In genomic region chr17:13007730-13008425, GRCm38 (mm10) we compare ENCODE assay signal across 8 mouse cellular contexts. TPM values are rescaled to one million over a fixed set of nuclear protein-coding genes. Genes with fewer than 3 reads are reported as not detected.
DNase-seq lines count a peak whose midpoint lies in the region; ATAC-seq lines count a peak whose summit lies in the region.

No protein-coding gene starts in this region.

- ATAC-seq in inflammation-experienced regulatory T-cells, adult 6 months: peak; percentile 87
- ATAC-seq in megakaryocyte-erythroid progenitor cell, adult 5-6 weeks (replicated peaks; ENCODE audit: low FRiP score, low TSS enrichment, poor library complexity, severe bottlenecking): peak; percentile 96

- DNase-seq in adipocyte (ENCODE audit: low spot score): peak; percentile 98
- peak; percentile 99 for DNase-seq in embryo, embryonic 10 days (ENCODE audit: low spot score)
- peak; percentile 100 for DNase-seq in gastrocnemius, postnatal 10 days
- peak; percentile 95 to 99 for DNase-seq in left cerebral cortex, postnatal 10 days (ENCODE audit: extremely low spot score in 1 of 2, low spot score in 2 of 2)
- DNase-seq in right cerebral cortex, postnatal 25 days: peak; percentile 99
- DNase-seq in urinary bladder, postnatal 4 days (ENCODE audit: low spot score in 2 of 2): peak; percentile 99

- intact Hi-C loops in left cerebral cortex, postnatal 10 days (cut with DNase I): no loop called here

RNA-seq across cellular contexts. Expression of gene Sod2, which starts 1.2 kb away (rescaled TPM):
- total RNA-seq in gastrocnemius, postnatal 10 days (2021): 100 to 1,000 TPM; 245 to 294 TPM
- polyA plus RNA-seq in inflammation-experienced regulatory T-cells, adult 6 months (2017; shearing (Covaris generic)): 10 to 100 TPM; 58.1 to 60.8 (median 59.0) TPM
- 100 to 1,000 TPM; 227 to 240 TPM for total RNA-seq in left cerebral cortex, postnatal 10 days (2021)
- 86.0 and 94.0 TPM in 2 replicates for total RNA-seq in megakaryocyte-erythroid progenitor cell, adult 5-6 weeks (2014; fragmentation: Nextera tagmentation)
- 95.3 and 124 TPM in 2 replicates for total RNA-seq in megakaryocyte-erythroid progenitor cell, adult 5-6 weeks (2017)

RNA-seq across cellular contexts. Expression of gene Wtap, which starts 13.9 kb away (rescaled TPM):
- total RNA-seq in gastrocnemius, postnatal 10 days (2021): 10 to 100 TPM; 35.3 to 42.6 TPM
- 100 to 1,000 TPM; 115 to 197 (median 137) TPM for polyA plus RNA-seq in inflammation-experienced regulatory T-cells, adult 6 months (2017; shearing (Covaris generic))
- total RNA-seq in left cerebral cortex, postnatal 10 days (2021): 10 to 100 TPM; 63.3 to 65.8 TPM
- total RNA-seq in megakaryocyte-erythroid progenitor cell, adult 5-6 weeks (2014; fragmentation: Nextera tagmentation): 75.6 and 80.8 TPM in 2 replicates
- total RNA-seq in megakaryocyte-erythroid progenitor cell, adult 5-6 weeks (2017): 367 and 387 TPM in 2 replicates

RNA-seq across cellular contexts. Expression of gene Gpr31b, which starts 44.2 kb away (rescaled TPM):
- total RNA-seq in gastrocnemius, postnatal 10 days (2021): not detected
- not detected for polyA plus RNA-seq in inflammation-experienced regulatory T-cells, adult 6 months (2017; shearing (Covaris generic))
- total RNA-seq in left cerebral cortex, postnatal 10 days (2021): under 1 TPM in 1 of 2 experiments, not detected in 1; 0.34 TPM
- not detected in 2 replicates for total RNA-seq in megakaryocyte-erythroid progenitor cell, adult 5-6 weeks (2014; fragmentation: Nextera tagmentation)
- not detected in 2 replicates for total RNA-seq in megakaryocyte-erythroid progenitor cell, adult 5-6 weeks (2017)

RNA-seq across cellular contexts. Expression of gene Acat2, which starts 47.3 kb away (rescaled TPM):
- 10 to 100 TPM; 11.8 to 12.0 TPM for total RNA-seq in gastrocnemius, postnatal 10 days (2021)
- polyA plus RNA-seq in inflammation-experienced regulatory T-cells, adult 6 months (2017; shearing (Covaris generic)): 10 to 100 TPM; 43.9 to 61.5 (median 48.0) TPM
- total RNA-seq in left cerebral cortex, postnatal 10 days (2021): 100 to 1,000 TPM; 112 to 115 TPM
- 14.9 and 28.9 TPM in 2 replicates for total RNA-seq in megakaryocyte-erythroid progenitor cell, adult 5-6 weeks (2014; fragmentation: Nextera tagmentation)
- total RNA-seq in megakaryocyte-erythroid progenitor cell, adult 5-6 weeks (2017): 19.2 and 20.2 TPM in 2 replicates

RNA-seq across cellular contexts. Expression of gene Tcp10b, which starts 53.0 kb away (rescaled TPM):
- under 1 TPM; 0.26 to 0.61 TPM for total RNA-seq in gastrocnemius, postnatal 10 days (2021)
- polyA plus RNA-seq in inflammation-experienced regulatory T-cells, adult 6 months (2017; shearing (Covaris generic)): not detected
- under 1 TPM; 0.28 to 0.71 TPM for total RNA-seq in left cerebral cortex, postnatal 10 days (2021)
- total RNA-seq in megakaryocyte-erythroid progenitor cell, adult 5-6 weeks (2014; fragmentation: Nextera tagmentation): not detected in 2 replicates
- total RNA-seq in megakaryocyte-erythroid progenitor cell, adult 5-6 weeks (2017): 0.23 TPM in 1 of 2 replicates, not detected in the other

Comparison
In these comparisons a context has a peak if more than half of its experiments do, and no peak if none do; other contexts are left out.
1. Peak in every context shown above with its lines: DNase-seq and ATAC-seq.